Mouse (Mus musculus) cerebellum, adult 18-20 months (tissue): ENCODE measurements around the gene Ampd1.
"Not testable (repeated sequence)": the region's sequence is repeated elsewhere in the genome, so short reads cannot be mapped to it uniquely, and the experiment has no call there.

Source experiments
- DNase-seq, 2 experiments: peaks; one replicate each; pipeline ENCODE4 v3.0.0; 2021

Ampd1 gene

DNA sequence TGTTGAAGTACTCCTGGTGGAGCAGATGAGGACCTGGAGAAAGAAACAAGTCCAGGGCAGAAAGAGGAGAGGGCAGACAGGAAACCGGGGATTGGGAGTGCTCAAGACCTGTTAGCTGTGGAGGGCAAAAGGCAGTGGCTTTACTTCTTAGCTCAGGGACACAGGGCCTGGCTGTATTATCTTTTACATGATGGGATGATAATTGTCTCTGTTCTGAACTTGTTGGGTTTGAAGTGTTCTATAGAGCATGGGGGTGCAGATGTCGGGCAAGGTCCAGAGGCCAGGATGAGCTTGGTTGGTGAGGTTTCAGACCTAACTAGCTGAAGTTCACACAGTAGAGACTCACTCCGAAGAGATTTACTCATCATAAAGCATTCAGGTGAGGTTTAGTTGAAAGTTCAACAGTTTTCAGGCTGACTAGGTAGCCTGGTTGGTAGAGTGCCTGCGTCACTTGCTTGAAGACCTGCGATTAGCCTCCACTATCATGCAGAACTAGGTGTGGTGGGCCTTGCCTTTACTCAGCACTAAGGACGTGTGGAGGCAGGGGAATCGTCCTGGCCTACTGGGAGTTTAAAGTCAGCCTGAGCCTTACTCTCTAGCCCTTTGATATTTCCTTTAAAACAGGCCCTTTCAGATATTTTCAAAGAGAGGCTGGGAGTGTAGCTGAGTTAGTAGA is 33.9 kb downstream of the Ampd1 start:
- no peak for DNase-seq

DNA sequence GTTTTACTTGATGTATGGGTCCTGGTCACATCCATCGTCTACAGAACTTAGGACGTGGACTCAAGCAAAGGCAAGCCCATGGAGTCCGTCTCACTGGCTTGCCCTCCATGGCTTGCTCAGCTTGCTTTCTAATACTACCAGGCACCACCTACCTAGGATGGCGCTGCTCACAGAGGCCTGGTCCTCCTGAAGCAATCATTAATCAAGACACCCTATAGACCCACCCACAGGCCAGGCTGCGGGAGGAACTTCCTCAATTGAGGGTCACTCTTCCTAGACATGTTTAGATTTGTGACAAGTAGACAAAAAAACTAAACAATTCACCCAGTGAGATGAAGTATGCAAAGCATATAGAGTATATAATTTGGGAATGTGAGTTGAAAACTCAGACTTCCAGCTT is 38.4 kb downstream of the Ampd1 start:
- DNase-seq: no peak

DNA sequence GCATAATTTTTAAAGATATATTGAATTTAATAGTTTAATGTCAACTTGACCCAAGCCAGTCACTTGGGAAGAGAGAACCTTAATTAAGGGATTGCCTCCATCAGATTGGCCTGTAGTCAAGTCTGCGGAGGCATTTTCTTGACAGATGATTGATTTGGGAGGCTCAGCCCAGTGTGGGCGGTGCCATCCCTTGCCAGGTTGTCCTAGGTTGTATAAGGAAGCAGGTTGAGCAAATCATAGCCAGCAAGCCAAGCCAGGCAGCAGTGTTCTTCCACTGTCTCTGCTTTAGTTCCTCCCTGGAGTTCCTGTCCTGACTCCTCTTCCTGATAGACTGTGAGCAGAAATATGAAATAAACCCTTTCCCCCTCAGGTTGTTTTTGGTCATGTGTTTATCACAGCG is 49.8 kb downstream of the Ampd1 start:
- no peak for DNase-seq

DNA sequence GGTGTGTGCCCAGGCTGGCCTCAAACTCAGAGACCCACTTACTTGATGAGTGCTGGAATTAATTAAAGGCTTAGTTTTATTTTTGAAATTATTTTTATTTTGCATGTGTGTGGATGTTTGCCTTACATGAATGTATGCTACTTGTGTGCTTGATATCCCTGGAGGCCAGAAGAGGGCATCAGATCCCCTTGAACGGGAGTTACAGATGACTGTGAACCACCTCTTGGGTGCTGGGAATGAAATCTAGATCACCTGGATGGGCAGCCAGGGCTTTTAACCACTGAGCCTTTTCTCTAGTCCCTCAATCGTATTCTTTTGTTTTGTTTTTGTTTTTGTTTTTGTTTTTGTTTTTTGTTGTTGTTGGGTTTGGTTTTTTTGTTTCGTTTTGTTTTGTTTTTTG is 52.3 kb downstream of the Ampd1 start:
- DNase-seq: no peak

GRCm38 (mm10) chr3:103127177-103127576 is 53.4 kb downstream of the Ampd1 start:
- DNase-seq: no peak

- no peak for DNase-seq
Observed at GRCm38 (mm10) chr3:103127721-103128120, 53.9 kb downstream of the Ampd1 start.

DNA sequence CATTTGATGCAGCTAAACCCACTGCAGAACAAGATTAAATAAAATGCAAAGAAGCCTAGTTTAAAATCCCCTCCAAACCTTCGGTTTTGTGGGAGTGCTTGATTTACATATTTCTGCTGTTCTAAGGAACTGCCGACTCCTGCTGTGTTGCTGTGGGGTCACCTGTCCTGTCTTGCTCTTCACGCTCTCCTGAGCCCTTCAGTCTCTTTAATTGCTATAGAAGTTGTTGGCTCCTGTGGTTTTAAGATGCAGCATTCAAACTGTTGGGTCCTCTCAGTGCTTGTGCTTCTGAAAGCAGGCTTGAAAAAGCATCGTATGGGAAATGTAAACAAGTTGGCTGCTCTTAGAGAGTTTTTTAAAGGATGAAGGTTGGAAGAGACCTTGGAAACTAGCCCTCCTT is 54.4 kb downstream of the Ampd1 start:
- no peak for DNase-seq

- no peak for DNase-seq
Observed at GRCm38 (mm10) chr3:103129367-103130159, 55.7 kb downstream of the Ampd1 start.

DNA sequence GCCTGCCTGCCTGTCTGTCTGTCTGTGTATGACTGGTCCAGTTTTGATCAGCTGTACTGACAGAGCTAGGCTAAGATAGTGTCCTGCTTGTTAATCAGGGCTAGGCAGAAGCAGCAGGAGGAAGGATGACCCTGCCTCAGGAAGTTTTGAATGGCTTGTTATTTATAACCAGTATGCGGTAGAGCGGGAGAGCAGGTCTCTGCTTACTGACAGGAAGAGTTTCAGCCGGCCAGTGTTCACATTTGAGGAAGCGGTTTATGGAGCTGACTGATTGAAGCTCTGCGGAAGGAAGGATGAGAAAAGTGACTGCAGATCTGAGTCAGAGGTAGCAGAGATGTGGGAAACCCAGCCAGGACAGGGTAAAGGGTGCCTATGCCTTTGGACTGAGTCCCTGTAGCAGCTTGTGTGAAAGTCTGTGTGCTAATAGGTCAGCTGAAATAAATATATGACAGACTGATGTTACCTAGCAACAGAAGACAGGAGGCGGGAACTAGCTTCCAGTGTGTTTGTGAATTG is 56.5 kb downstream of the Ampd1 start:
- no peak for DNase-seq

DNA sequence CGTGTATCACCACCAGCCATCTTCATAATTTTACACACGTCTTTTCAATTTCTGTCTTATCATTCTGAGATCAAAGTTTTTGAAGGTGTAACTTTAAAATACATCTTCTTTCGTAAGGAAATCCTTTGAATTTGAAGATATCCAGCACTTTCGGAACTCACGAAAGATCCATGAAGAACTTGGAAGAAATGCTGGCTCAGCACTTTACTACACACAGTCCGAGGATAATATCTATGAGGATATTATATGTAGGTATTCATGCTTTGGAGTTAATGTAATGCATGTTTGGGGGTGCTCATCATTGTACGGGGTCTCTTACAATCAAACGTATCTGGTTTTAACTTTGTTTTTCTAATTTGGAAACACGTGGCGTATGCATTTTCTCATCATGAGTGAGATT is 59.3 kb downstream of the Ampd1 start:
- DNase-seq: no peak

DNA sequence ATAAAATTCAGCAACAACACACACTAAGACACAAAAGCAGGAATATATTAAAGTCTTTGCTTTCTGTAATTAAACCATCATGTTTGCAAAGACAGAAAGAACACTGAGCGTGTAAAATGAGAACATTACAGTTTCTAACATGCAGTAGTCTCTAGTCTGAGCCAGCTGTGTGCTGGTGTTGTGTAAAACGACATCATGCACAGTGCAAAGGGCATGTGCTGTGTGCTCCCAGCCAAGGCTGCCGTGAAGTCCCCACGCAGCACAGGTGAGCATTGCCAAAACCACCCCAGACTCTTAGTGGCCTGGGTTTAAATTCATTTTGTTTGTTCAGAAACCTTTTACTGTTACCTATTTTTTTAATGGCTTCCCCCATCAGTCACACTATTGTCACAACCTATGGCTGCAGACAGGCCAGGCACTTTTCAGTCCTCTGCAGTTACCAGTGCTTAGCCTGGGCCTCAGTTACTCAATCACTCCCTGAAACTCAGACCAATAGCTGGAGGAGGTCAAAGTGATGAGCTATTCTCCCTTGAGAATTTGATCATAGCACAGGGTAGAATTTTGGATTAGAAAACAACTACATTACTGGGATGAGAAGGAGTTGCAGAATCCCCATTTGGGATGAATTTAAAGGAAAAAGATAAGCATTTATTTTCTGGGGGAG is 62.7 kb downstream of the Ampd1 start:
- DNase-seq: no peak

GRCm38 (mm10) chr3:103139047-103139446 is 65.2 kb downstream of the Ampd1 start:
- no peak for DNase-seq

GRCm38 (mm10) chr3:103140095-103140838 is 66.5 kb downstream of the Ampd1 start:
- not testable (repeated sequence) for DNase-seq

DNA sequence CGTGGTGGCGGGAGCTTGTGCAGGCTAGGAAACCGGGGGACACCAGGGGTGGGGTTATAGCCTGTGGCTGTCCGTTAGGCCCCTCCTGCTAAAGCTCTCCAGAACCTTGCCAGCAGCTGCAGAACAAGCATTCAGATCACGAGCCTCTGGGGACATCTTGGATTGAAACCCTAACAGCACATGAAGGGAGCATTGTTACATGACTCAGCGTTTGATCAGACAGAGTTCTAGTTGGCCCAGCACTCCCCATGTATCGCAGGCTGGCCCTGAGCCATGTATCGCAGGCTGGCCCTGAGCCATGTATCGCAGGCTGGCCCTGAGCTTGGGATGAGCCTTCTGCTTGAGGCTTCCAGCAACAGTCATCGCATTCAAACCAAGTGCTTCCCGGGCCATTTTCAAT is 67.5 kb downstream of the Ampd1 start:
- peak in 1 of 2 experiments; percentile 14 for DNase-seq

GRCm38 (mm10) chr3:103142366-103142765 is 68.6 kb downstream of the Ampd1 start:
- no peak for DNase-seq

DNA sequence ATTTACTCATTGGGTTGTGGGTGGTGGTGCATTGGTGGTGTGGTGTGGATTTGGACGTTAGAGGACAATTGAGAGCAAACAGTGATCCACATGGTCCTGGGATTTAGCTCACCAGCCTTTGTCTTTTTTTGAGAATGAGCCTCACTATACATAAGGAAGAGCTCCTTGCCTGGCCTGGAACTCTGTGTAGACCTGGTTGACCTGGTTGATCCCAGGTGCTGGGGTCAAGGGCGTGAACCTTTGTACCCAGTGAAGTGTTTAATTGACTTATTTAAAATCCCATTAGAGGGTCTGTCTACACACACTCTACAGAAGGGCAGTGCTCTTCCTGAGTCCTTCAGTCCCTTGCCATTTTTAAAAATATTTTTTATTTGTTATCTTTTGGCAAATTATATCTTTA is 71.5 kb downstream of the Ampd1 start:
- DNase-seq: no peak

DNA sequence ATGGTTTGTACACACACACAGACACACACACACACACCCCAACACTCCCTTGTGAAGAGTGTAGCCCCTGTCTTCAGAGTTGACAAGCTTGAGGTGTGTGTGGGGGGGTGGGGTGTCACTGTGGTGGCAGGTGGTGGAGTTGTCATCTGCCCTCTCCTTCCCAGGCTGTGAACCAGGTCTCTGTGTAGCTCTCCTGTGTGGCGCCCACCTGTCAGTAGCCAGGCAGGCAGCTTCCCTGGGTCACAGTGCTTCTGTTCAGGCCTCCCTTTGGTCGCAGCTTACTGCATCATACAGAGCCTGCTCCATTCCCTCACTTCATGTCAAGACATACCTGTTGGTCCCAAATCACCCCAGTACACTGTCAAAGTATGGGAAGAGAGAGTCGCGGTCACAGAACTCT is 72.0 kb downstream of the Ampd1 start:
- DNase-seq: no peak

- no peak for DNase-seq
Observed at GRCm38 (mm10) chr3:103146330-103147166, 72.7 kb downstream of the Ampd1 start.

DNA sequence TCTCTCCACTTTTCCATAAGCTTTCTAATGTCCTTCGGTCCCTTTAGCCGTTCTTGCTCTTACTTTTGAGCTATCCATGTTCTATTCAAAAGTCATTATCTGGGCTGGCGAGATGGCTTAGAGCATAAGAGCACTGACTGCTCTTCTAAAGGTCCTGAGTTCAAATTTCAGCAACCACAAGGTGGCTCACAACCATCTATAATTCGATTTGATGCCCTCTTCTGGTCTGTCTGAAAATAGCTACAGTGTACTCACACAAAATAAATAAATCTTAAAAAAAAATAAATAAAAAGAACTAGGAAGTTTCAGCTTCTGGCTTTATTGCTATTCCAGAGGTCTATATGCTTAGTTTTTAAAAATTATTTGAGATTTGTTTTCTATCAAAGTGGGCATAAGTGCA is 74.0 kb downstream of the Ampd1 start:
- no peak for DNase-seq

- no peak for DNase-seq
Observed at GRCm38 (mm10) chr3:103148941-103149340, 75.1 kb downstream of the Ampd1 start.
